Mouse (Mus musculus) olfactory bulb, adult 2 months (tissue): ENCODE measurements at regions not wholly inside any gene's neighbourhood (a gene's known extent, or its start where the extent isn't known, plus 50 kb on each side); places are given as distances from the start of the nearest gene placed in this dataset.

Experiments
- CTCF ChIP-seq: fragments of 200-500 bp; IDR thresholded peaks from 2 replicates; pipeline ENCODE4 v1.5.1; 2012; ENCODE audit warnings: low read depth, mild to moderate bottlenecking, low read length, moderate library complexity; ENCODE audit not compliant: insufficient read depth
- POLR2A ChIP-seq: fragments of 200-500 bp; IDR thresholded peaks from 2 replicates; pipeline ENCODE4 v1.6.1; 2012; ENCODE audit warnings: mild to moderate bottlenecking, low read depth, low read length, moderate library complexity; ENCODE audit not compliant: insufficient read depth

GRCm38 (mm10) chr13:71138745-71139312 lies 297.2 kb upstream of the Adamts16 start:
- TF ChIP-seq POLR2A (no peak), CTCF (no peak)
